Mouse (Mus musculus) forebrain, embryonic 11.5 days (tissue): ENCODE data around the gene Kcnj14. TPM values are rescaled to one million over a fixed set of nuclear protein-coding genes. Genes with fewer than 3 reads are reported as not detected.

Experiments used
- ATAC-seq: fragments of 200-750 bp; cut with Nextera tagmentation; replicated peaks from 2 replicates; pipeline ENCODE4 v1.8.0; 2017; ENCODE audit warnings: moderate TSS enrichment; ENCODE audit not compliant: low FRiP score
- DNase-seq: peaks from one replicate; pipeline ENCODE4 v3.0.0-alpha.2; 2017; ENCODE audit warnings: low spot score
- H3K27ac ChIP-seq: fragments of 300-500 bp; sonication (generic); 2 replicates; pipeline ENCODE4 v1.5.1; 2014; ENCODE audit warnings: low read depth, low read length
- H3K27me3 ChIP-seq: fragments of 300-500 bp; sonication (generic); 2 replicates; pipeline ENCODE4 v1.6.1; 2014; ENCODE audit warnings: mild to moderate bottlenecking, low read length, mixed read lengths; ENCODE audit not compliant: control insufficient read depth, insufficient read depth
- H3K36me3 ChIP-seq: fragments of 300-500 bp; sonication (generic); 2 replicates; pipeline ENCODE4 v1.6.1; 2014; ENCODE audit warnings: mild to moderate bottlenecking, low read length, moderate library complexity, mixed read lengths; ENCODE audit not compliant: control insufficient read depth, insufficient read depth
- H3K4me1 ChIP-seq: fragments of 300-500 bp; sonication (generic); replicated peaks from 2 replicates; pipeline ENCODE4 v1.6.1; 2014; ENCODE audit warnings: low read length, mixed read lengths; ENCODE audit not compliant: control insufficient read depth, insufficient read depth
- H3K4me2 ChIP-seq: fragments of 300-500 bp; sonication (generic); 2 replicates; pipeline ENCODE4 v1.6.1; 2014; ENCODE audit warnings: low read depth, mild to moderate bottlenecking, low read length, moderate library complexity, mixed read lengths; ENCODE audit not compliant: severe bottlenecking
- H3K4me3 ChIP-seq: fragments of 300-500 bp; sonication (generic); 2 replicates; pipeline ENCODE4 v1.5.1; 2014; ENCODE audit warnings: low read depth, low read length
- H3K9ac ChIP-seq: fragments of 300-500 bp; sonication (generic); 2 replicates; pipeline ENCODE4 v1.6.1; 2014; ENCODE audit warnings: low read length
- H3K9me3 ChIP-seq: fragments of 300-500 bp; sonication (generic); 2 replicates; pipeline ENCODE4 v1.6.1; 2016; ENCODE audit warnings: low read length, mixed read lengths; ENCODE audit not compliant: control insufficient read depth
- WGBS: fragments of 180-500 bp; shearing (Covaris S2); extraction: QIAGEN DNeasy Blood & Tissue Kit; methylation state at CpG from one replicate; pipeline ENCODE4 v1.1.7; 2014; 5-methylcytosine and 5-hydroxymethylcytosine counted together
- polyA plus RNA-seq: library from polyadenylated mRNA; unstranded; fragments of >200 nt; fragmentation: Nextera tagmentation; extraction: Ambion mirVana; gene quantifications from 2 replicates; pipeline ENCODE4 v1.2.1, GENCODE M21; 2014

Gene Kcnj14
- polyA plus RNA-seq, 1 experiment from 2014 or later = 0.37 TPM

DNA sequence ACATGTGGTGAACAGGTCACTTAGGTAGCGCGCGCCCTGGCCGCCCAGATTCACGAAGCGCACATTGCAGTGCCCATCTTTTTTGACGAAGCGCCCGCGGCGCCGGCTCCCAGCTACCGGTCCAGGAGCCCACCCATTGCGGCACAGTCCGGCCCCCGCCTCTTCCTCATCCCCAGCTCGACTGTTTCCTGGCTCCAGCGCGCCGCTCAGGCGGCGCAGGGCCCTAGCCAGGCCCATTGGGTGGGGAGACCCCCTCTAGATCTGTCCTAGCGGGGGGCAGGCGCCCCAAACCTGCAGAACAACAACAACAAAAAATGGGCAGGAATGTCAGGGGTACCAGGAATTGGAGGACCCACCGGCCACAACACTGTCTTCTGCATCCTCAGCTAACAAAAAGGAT lies 4.7 kb downstream of the Kcnj14 start:
- Histone ChIP-seq H3K36me3 (no peaks in the 10 kb centered on the region; the same call in 1 of the 2 replicates), H3K4me1 (peaks cover 10% of the 10 kb centered on the region; the same call in 1 of the 2 replicates), H3K4me2 (no peak overlapping the region), H3K27ac (no peak overlapping the region), H3K9ac (no peak overlapping the region), H3K4me3 (no peak overlapping the region), H3K27me3 (no peaks in the 10 kb centered on the region), H3K9me3 (no peaks in the 10 kb centered on the region)
- WGBS = 9% methylated on average over 25 of the region's 25 CpGs
- no peak for DNase-seq
- no peak for ATAC-seq

DNA sequence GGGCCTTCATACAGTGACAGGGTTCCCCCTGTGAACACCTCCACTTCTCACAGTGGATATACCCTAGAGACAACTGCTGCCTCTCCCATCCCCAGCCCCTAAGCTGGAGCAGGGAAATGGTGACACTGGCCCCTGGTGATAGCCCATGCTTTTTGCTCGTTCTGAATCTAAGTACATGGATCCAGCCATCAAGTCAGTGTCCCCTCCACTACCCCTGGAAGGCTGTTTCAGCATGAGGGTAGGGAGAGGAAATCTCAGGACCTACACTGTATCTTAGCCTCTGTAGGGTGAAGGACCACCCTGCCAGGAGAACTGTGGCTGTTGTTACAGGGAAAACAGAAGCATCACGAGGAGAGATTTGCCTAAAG lies 8.6 kb downstream of the Kcnj14 start:
- Histone ChIP-seq H3K4me1 (peaks cover 14% of the 10 kb centered on the region), H3K4me3 (no peak overlapping the region), H3K36me3 (peaks cover 11% of the 10 kb centered on the region; the same call in 1 of the 2 replicates), H3K9me3 (no peaks in the 10 kb centered on the region), H3K27me3 (no peaks in the 10 kb centered on the region), H3K4me2 (no peak overlapping the region), H3K9ac (no peak overlapping the region), H3K27ac (0 out of 2 replicates have a peak overlapping the region, but pooled peaks have one; percentile 20)
- ATAC-seq (no peak), DNase-seq (peak; percentile 52)
- 31% methylated on average over 2 of the region's 2 CpGs for WGBS

DNA sequence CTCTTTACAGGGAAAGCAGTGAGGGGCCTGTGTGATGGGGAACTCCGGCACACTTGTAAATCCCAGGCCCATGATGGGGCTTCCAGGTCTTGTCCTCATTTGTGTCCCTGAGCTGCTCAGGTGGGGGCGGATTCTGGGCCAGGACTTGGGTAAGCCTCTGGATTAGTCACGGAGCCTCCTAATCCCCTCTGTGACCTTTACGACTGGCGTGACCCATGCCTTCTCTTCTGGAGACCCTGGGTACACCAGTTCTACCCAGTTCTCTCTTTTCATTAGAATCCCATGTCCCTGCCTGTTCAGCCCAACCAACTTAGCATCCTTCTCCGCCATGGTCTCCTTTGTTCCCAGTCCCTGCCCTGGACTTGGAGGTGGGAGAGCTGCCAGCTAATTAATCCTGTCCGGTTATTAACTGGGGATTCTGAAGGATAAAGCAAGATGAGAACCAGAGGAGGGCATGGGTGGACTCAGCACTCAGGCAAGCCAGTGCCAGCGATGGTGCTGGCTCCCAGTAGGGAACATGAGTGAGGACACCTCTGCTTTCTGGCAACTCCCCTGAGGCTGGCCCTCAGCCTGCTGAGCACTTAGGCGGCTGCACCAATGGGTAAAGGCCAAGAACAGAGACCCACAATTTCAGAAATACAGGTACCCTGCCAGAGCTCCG lies 9.1 kb downstream of the Kcnj14 start:
- Histone ChIP-seq H3K27me3 (no peaks in the 10 kb centered on the region), H3K36me3 (peaks cover 17% of the 10 kb centered on the region; the same call in 1 of the 2 replicates), H3K4me3 (no peak overlapping the region), H3K9me3 (no peaks in the 10 kb centered on the region), H3K27ac (peak overlapping the region; percentile 20; the same call in 1 of the 2 replicates), H3K4me1 (peaks cover 14% of the 10 kb centered on the region), H3K9ac (no peak overlapping the region), H3K4me2 (peak overlapping the region; percentile 46; the same call in 1 of the 2 replicates)
- WGBS = 18% methylated on average over 10 of the region's 10 CpGs
- DNase-seq (peak; percentile 55), ATAC-seq (no peak)

DNA sequence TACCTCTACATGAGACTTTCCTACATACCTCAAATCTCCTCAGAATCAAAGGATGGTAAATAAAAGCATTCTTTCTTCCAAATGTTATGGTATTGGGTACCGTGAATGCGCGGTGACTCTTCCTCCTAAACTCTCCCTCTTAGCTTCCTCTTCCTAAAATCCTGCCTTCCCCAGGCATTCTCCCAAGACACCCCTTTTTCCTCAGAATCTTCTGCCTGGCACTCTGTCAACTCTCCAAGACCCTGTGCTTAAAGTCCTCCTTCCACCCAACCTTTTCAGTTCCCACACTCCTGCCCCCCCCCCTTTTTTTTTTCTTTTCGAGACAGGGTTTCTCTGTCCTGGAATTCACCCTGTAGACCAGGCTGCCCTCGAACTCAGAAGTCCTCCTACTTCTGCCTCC lies 9.7 kb downstream of the Kcnj14 start:
- no peak for DNase-seq
- Histone ChIP-seq H3K27me3 (no peaks in the 10 kb centered on the region), H3K4me3 (peak overlapping the region; percentile 29), H3K4me1 (peaks cover 14% of the 10 kb centered on the region), H3K9ac (peak overlapping the region; percentile 2; the same call in 1 of the 2 replicates), H3K27ac (peak overlapping the region; percentile 51; the same call in 1 of the 2 replicates), H3K9me3 (no peaks in the 10 kb centered on the region), H3K4me2 (peak overlapping the region; percentile 46), H3K36me3 (peaks cover 23% of the 10 kb centered on the region; the same call in 1 of the 2 replicates)
- WGBS = 2% methylated on average over 5 of the region's 5 CpGs
- no peak for ATAC-seq

DNA sequence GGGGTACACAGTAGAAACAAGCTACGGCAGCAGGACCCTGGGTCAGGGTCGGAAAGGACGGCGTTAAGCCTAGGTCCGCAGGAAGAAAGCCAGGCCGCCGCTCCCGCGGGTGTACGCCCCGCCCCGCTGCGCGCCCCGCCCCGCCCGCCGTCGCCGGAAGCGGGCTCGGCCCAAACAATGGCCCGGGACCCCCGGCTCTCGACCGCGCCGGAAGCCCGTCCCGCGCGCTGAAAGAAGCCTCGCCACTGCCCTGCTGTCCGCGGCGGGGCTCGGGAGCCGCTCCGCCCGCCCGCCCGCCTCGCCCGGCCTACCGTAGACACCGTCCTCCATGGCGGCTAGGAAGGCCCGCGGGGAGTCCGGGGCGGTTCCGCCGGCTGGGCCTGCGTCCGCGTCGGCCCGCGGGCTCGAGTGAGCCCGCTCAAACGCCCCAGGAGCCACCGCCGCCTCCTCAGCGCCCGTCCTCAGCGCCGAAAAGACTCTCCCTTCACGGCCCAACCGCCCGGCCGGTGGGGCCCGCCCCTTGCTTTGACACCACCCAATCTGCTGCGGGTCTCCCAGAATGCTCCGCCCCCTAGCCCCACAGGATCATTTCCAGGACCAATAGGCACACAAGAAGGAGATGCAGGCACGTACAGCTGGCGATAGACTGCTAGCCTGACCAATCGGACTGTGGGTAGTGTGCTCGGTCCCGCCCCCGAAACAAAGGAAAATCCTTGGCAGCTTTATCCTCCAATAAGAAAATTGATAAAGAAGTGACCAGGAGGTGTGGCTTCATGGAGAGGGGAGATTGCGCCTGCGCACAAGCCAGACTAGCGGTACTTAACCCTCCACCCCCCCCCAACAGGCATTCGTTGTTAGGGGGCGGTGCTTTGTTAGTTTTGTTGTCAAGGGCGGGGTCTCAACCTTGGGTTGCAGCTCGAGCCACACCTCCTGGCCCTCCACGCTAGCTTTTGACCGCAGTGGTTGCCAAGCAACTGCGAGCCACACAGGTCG lies 10.5 kb downstream of the Kcnj14 start, which contains the start of gene Cyth2:
Gene Cyth2, minus strand, starts transcription at position 795 of the 993 bp plus-strand sequence.
- Histone ChIP-seq H3K36me3 (peaks cover 29% of the 10 kb centered on the region; the same call in 1 of the 2 replicates), H3K4me2 (peak within 1 kb of the TSS; percentile 63), H3K4me3 (peak within 1 kb of the TSS; percentile 98), H3K27me3 (no peaks in the 10 kb centered on the region), H3K27ac (peak within 1 kb of the TSS; percentile 100), H3K9ac (peak within 1 kb of the TSS; percentile 100), H3K4me1 (peaks cover 14% of the 10 kb centered on the region), H3K9me3 (no peaks in the 10 kb centered on the region)
- DNase-seq (peak; percentile 100), ATAC-seq (peak; percentile 99)
- under 1% methylated on average over 64 of the region's 92 CpGs for WGBS

DNA sequence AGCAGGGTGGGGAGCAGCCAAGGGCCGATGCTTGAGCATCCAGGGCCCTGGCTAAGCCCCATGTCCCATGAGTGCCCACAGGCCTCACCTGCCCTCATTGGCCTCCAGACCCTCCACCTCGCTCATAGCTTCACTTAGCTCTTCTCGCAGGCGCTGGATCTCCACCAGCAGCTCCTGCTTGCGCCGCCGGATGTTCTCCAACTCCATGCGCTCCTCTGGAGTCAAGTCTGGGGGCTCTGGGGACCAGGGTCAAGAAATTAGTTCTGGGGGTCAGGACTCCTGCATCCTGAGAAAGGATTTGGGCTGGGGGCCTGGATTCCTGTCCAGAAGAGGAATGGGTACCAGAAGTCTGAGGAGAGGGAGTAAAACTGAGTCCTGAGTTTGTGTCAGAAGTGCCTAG lies 11.7 kb downstream of the Kcnj14 start:
- no peak for ATAC-seq
- Histone ChIP-seq H3K9ac (peak overlapping the region; percentile 100), H3K27me3 (no peaks in the 10 kb centered on the region), H3K27ac (no peak overlapping the region), H3K9me3 (no peaks in the 10 kb centered on the region), H3K36me3 (peaks cover 38% of the 10 kb centered on the region; the same call in 1 of the 2 replicates), H3K4me3 (peak overlapping the region; percentile 98), H3K4me1 (peaks cover 14% of the 10 kb centered on the region), H3K4me2 (peak overlapping the region; percentile 63)
- 88% methylated on average over 8 of the region's 8 CpGs for WGBS
- peak; percentile 52 for DNase-seq

DNA sequence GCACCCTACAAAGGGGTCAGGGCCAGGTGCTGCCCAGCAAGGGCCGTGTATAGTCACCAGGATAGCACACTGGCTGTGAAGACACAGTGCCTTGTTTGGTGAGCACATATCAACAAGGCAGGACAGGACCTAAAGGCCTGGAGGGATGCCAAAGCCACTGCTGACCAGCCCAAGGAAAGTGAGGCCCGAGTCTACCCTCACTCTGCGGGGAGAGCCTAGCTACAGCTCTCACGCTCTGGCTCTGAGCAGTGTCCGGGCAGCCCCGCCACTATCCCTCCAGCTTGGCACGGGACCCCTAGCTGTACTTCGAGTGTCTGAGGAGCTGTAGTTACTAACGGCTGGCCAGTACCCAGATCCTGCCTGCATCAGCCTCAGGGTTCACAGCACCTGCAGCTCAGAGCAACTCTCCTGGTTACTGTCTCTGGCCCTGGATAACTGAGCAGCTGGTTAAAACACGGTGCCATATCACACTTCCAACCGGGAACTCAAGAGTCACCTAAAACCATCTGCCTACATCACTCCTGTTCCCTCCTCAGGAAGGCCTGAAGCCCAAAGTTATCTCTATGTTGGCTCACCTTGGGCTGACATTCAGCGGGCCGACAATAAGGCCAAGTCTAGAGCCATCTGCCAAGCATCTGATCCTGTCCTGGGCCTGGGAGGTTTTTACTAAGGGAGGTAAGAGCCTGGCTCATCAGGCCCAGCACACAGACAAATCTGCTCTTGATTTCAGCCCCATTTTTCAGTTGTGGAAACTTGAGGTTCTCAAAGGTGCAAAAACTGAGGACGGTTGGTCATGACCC lies 15.1 kb downstream of the Kcnj14 start:
- H3K9me3 ChIP-seq = no peaks in the 10 kb centered on the region
- ATAC-seq (no peak), DNase-seq (no peak)
- peaks cover 46% of the 10 kb centered on the region for H3K36me3 ChIP-seq
- no peak overlapping the region for H3K4me2 ChIP-seq
- H3K27me3 ChIP-seq = no peaks in the 10 kb centered on the region
- H3K27ac ChIP-seq = no peak overlapping the region
- WGBS = 89% methylated on average over 14 of the region's 14 CpGs
- no peak overlapping the region for H3K4me3 ChIP-seq
- peaks cover 6% of the 10 kb centered on the region for H3K4me1 ChIP-seq
- no peak overlapping the region for H3K9ac ChIP-seq

DNA sequence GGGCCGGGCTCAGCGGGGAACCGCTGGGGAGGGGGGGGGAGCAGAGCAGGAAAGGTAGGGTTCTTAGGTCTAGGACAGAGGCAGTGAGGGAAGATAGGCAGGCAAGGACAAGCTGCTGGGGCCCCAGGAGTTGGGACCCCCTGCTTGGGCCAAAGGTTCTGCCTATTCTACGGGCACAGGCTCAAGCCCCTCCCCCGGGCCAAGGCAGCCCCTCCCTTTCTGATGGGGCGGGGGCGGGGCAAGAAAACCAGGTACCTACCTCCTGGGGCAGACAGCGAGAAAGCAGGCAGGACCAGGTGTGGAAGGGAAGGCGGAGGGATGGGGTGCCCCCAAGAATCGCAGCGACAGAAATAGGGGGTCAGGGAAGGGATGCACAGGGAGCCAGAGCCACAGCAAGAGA lies 16.1 kb downstream of the Kcnj14 start:
- no peak overlapping the region for H3K4me3 ChIP-seq
- 41% methylated on average over 9 of the region's 11 CpGs for WGBS

More for the DNA sequence above, 16.1 kb downstream of the Kcnj14 start:
- H3K27ac ChIP-seq = no peak overlapping the region
- peaks cover 6% of the 10 kb centered on the region for H3K4me1 ChIP-seq
- no peak for ATAC-seq
- no peak overlapping the region for H3K4me2 ChIP-seq
- no peaks in the 10 kb centered on the region for H3K9me3 ChIP-seq
- H3K36me3 ChIP-seq = peaks cover 46% of the 10 kb centered on the region
- no peaks in the 10 kb centered on the region for H3K27me3 ChIP-seq
- DNase-seq = peak; percentile 53
- H3K9ac ChIP-seq = no peak overlapping the region
